Mouse (Mus musculus) left cerebral cortex, postnatal 25 days (tissue): ENCODE measurements at regions not wholly inside any gene's neighbourhood (a gene's known extent, or its start where the extent isn't known, plus 50 kb on each side); places are given as distances from the start of the nearest gene placed in this dataset.

Experiments
- DNase-seq, 2 experiments: peaks; one replicate each; pipeline ENCODE4 v3.0.0; 2022; ENCODE audit warnings: low spot score in 2 of 2, mixed read lengths in 1 of 2
- intact Hi-C: fragments of 180-260 bp; cut with DNase I; formaldehyde crosslinking; loops from one replicate; pipeline ENCODE4 v1.15.1; 2025

GRCm38 (mm10) chr1:6059090-6059489 is 1251.4 kb downstream of the Gm37988 start:
- intact Hi-C loops = no loop called here
- no peak for DNase-seq

- intact Hi-C loops = no loop called here
- no peak for DNase-seq
Observed at GRCm38 (mm10) chr1:6076543-6076942, 1268.9 kb downstream of the Gm37988 start.

DNA sequence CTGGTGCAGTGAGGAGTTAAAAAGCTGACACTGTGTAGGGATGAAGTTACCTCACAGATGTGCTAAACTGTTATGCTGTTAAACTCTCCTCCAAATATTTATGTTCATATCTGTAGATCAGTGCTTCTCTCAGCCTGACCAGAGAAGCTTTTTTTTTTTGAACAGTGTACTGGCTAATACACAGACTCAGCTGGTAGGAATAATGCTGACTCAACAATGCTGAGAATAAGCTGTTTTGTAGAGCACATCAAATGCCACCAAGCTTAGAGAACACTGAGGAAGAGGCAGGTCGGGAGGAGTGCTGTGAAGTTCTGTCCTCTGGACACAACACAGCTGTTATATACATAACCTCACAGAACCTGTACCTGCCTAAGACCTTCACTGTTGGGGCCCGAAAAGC is 1274.2 kb downstream of the Gm37988 start:
- no peak for DNase-seq
- intact Hi-C loops = no loop called here

DNA sequence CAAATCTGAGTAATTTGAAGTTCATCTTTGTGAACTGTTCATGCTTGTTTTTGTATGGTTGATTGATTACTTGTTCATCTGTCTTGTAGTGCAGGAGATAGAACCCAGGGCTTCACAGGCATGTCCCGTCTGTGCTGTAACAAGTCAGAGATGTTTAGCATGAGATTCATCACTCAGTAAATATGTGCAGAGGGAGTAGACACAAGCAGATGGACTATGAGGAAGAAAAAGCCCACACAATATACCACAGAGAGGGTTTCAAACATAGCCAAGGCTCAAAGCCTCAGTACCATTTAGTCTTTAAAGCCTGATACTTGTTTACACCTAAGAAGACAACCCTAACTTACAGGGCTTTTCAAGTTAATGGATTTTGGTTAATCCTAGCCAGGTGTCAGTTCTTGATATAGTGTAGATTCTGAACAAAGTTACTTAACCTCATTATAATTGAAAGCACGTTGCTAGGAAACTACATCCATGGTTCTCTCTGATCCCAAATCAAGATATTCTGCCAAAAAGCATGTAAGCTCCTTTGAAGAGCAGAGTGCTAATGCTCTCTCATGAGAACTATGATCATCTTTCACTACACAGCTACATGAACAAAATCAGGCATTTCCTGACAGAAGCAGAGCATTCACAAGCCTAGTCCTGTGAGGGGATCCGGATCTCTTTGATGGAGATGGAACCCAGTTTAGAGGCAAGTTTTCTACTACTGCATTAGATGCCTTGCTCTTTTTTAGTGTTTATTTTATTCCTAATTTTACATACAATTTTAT is 1286.7 kb downstream of the Gm37988 start:
- intact Hi-C loops = no loop called here
- DNase-seq = peak in 1 of 2 experiments; percentile 3

- intact Hi-C loops = no loop called here
- DNase-seq = no peak
Observed at GRCm38 (mm10) chr1:6117557-6117956, 1309.9 kb downstream of the Gm37988 start.

DNA sequence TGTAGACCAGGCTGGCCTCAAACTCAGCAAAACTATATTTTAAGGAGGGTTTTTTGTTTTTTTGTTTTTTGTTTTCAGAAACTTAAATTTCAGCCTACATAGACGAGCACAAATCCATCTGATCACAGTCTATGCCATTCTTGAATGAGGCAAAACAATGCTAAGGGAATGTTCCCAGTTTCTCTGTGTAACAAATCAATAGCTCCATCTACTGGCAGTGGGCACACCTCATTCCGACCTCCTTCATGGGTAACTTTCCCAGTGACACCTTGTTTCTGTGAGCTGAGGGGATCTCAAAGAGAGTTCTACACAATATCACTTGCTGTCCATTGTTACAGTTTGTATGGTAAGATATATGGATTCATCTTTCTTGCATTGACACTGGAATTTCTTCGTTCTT is 1327.4 kb downstream of the Gm37988 start:
- intact Hi-C loops = loop anchor here (1.0 to 10.0 kb wide), 2 partner anchors 220 to 1030 kb away; no protein-coding TSS in a partner anchor
- DNase-seq = peak; percentile 20 to 66

- no peak for DNase-seq
- intact Hi-C loops = no loop called here
Observed at GRCm38 (mm10) chr1:6140245-6140644, 1332.6 kb downstream of the Gm37988 start.

- intact Hi-C loops = no loop called here
Observed at GRCm38 (mm10) chr1:6142816-6143215, 1335.1 kb downstream of the Gm37988 start.

DNA sequence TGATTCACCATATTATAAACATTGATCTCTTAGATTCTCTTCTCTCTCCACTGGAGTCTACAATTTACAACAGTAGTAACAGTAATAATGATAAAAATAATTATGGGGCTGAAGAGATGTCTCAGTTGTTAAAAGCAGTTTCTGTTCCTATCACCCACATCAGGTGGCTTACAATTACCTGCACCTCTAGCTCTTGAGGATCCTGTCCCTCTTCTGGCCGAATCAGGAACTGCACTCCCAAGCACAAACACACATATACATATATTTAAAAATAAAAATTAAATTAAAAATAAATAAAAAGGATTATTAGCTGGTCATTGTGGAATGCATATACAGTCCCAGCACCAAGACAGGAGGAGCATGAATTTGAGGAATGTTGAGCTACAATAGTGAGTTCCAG is 1336.2 kb downstream of the Gm37988 start:
- no peak for DNase-seq
- intact Hi-C loops = no loop called here

More at GRCm38 (mm10) chr1:6142816-6143215, 1335.1 kb downstream of the Gm37988 start:
- DNase-seq = no peak

- intact Hi-C loops = loop anchor here (1.0 kb wide), 1 partner anchor 237 kb away; no protein-coding TSS in a partner anchor
Observed at GRCm38 (mm10) chr1:6152436-6152835, 1344.7 kb downstream of the Gm37988 start.

More at GRCm38 (mm10) chr1:6152436-6152835, 1344.7 kb downstream of the Gm37988 start:
- peak; percentile 6 to 13 for DNase-seq
